Comparison of ENCODE assay signal across 31 mouse cellular contexts in the genomic region with DNA sequence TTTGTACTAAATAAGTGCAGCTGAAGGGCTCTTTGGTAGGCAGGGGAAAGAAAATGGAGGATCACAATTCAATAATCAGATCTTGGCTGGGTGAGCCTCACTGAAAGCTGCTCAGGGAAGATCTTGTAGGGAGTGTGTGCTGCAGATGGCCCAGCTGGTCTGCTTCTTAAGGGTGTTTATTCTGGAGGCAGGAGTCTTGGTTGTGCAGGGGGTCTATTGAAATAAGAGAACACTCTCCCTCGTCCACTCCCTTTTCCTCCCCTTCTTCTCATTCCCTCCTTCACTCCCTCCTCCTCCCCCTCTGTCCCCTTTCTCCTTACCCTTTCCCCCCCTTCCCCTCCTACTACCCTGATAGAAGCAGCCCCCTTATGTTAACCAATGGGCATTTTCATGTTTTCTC.
"Had no signal": no experiment of that assay in that cellular context is flagged by ENCODE, and none has a peak within 500 bp of the region (broad histone marks: within the 10 kb centered on the region; RNA-seq: fewer than 3 reads in every experiment).

No protein-coding gene starts in this region.

- H3K4me3 ChIP-seq: limb, embryonic 10.5 days; limb, embryonic 12.5 days; limb, embryonic 13.5 days; limb, embryonic 15.5 days; liver, embryonic 12.5 days; liver, embryonic 13.5 days; liver, embryonic 15.5 days; lung, embryonic 15.5 days; megakaryocyte, embryonic 14.5 days; midbrain, embryonic 10.5 days; midbrain, embryonic 12.5 days; midbrain, embryonic 13.5 days; midbrain, embryonic 15.5 days; myocyte; neural tube, embryonic 12.5 days; neural tube, embryonic 13.5 days had no signal

- H3K27ac ChIP-seq: limb, embryonic 10.5 days; limb, embryonic 12.5 days; limb, embryonic 13.5 days; limb, embryonic 15.5 days; liver, embryonic 12.5 days; liver, embryonic 13.5 days; liver, embryonic 14.5 days; liver, embryonic 15.5 days; lung, embryonic 15.5 days; macrophage; midbrain, embryonic 10.5 days; midbrain, embryonic 12.5 days; midbrain, embryonic 13.5 days; midbrain, embryonic 15.5 days; neural tube, embryonic 12.5 days; neural tube, embryonic 13.5 days had no signal

- H3K27me3 ChIP-seq: limb, embryonic 12.5 days; limb, embryonic 15.5 days; liver, embryonic 12.5 days; liver, embryonic 13.5 days; liver, embryonic 15.5 days; lung, embryonic 15.5 days; megakaryocyte, embryonic 14.5 days; midbrain, embryonic 12.5 days; midbrain, embryonic 13.5 days; midbrain, embryonic 15.5 days; neural tube, embryonic 12.5 days; neural tube, embryonic 13.5 days had no signal

- H3K4me1 ChIP-seq: limb, embryonic 13.5 days; liver, embryonic 12.5 days; liver, embryonic 13.5 days; liver, embryonic 15.5 days; lung, embryonic 15.5 days; megakaryocyte, embryonic 14.5 days; midbrain, embryonic 12.5 days; midbrain, embryonic 15.5 days; neural tube, embryonic 12.5 days had no signal

- H3K9ac ChIP-seq: limb, embryonic 12.5 days; limb, embryonic 13.5 days; limb, embryonic 15.5 days; liver, embryonic 12.5 days; liver, embryonic 13.5 days; liver, embryonic 14.5 days; liver, embryonic 15.5 days; liver, postnatal 0 days; lung, embryonic 15.5 days; midbrain, embryonic 12.5 days; midbrain, embryonic 13.5 days; midbrain, embryonic 15.5 days; neural tube, embryonic 12.5 days; neural tube, embryonic 13.5 days had no signal

- H3K9me3 ChIP-seq: limb, embryonic 10.5 days; limb, embryonic 12.5 days; limb, embryonic 13.5 days; limb, embryonic 15.5 days; liver, embryonic 12.5 days; liver, embryonic 13.5 days; liver, embryonic 15.5 days; lung, embryonic 15.5 days; megakaryocyte, embryonic 14.5 days; midbrain, embryonic 10.5 days; midbrain, embryonic 12.5 days; midbrain, embryonic 13.5 days; midbrain, embryonic 15.5 days; neural tube, embryonic 12.5 days; neural tube, embryonic 13.5 days had no signal

- ATAC-seq: liver, embryonic 12.5 days; liver, postnatal 0 days; midbrain, embryonic 13.5 days; midbrain, embryonic 15.5 days; midbrain, embryonic 16.5 days had no signal

- H3K36me3 ChIP-seq: limb, embryonic 10.5 days; limb, embryonic 12.5 days; limb, embryonic 13.5 days; limb, embryonic 15.5 days; liver, embryonic 12.5 days; liver, embryonic 13.5 days; liver, embryonic 15.5 days; lung, embryonic 15.5 days; midbrain, embryonic 10.5 days; midbrain, embryonic 12.5 days; midbrain, embryonic 13.5 days; midbrain, embryonic 15.5 days; neural tube, embryonic 12.5 days; neural tube, embryonic 13.5 days had no signal

- H3K4me2 ChIP-seq: limb, embryonic 12.5 days; limb, embryonic 13.5 days; limb, embryonic 15.5 days; liver, embryonic 11.5 days; liver, embryonic 12.5 days; liver, embryonic 13.5 days; liver, embryonic 15.5 days; lung, embryonic 15.5 days; midbrain, embryonic 11.5 days; midbrain, embryonic 12.5 days; midbrain, embryonic 13.5 days; midbrain, embryonic 15.5 days; neural tube, embryonic 12.5 days; neural tube, embryonic 13.5 days had no signal

- DNase-seq: left cerebral cortex, postnatal 4 days; liver; liver, embryonic 13.5 days; liver, postnatal 0 days; lung, adult 18-20 months; lung, adult 2 months; lung, postnatal 10 days; lung, postnatal 14 days; lung, postnatal 36 days; lung, postnatal 4 days; midbrain, embryonic 14.5 days had no signal
